Mouse (Mus musculus): ENCODE data around the gene Zfp318. TPM values are rescaled to one million over a fixed set of nuclear protein-coding genes. Genes with fewer than 3 reads are reported as not detected.

The Zfp318 gene
- total RNA-seq, 2 experiments from 2014 or later, result 64.7 to 67.3 TPM

GRCm38 (mm10) chr17:46444839-46445579 lies 61.5 kb downstream of the Zfp318 start:
- no peak for DNase-seq (ENCODE audit: low spot score in 2 of 2)

DNA sequence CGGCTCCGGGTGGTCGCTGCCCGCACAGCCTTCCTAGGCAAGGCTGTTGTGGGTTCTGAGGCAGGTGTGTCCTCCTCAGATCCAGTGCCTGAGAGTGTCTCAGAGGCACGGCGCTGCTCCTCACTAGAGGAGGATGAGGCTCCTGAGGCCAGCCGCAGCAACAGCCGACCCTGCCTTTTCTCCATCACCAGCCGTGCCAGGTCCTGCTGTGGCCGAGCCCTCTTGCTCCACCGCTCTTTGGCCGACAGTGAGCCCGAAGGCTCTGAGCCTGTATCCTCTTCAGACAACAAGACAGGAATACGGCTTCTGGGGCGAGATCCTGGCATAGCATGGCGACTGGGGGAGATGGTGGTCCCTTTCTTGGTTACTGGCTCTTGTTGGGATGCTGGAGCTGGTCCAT lies 62.7 kb downstream of the Zfp318 start:
- no peak for DNase-seq (ENCODE audit: low spot score in 2 of 2)

DNA sequence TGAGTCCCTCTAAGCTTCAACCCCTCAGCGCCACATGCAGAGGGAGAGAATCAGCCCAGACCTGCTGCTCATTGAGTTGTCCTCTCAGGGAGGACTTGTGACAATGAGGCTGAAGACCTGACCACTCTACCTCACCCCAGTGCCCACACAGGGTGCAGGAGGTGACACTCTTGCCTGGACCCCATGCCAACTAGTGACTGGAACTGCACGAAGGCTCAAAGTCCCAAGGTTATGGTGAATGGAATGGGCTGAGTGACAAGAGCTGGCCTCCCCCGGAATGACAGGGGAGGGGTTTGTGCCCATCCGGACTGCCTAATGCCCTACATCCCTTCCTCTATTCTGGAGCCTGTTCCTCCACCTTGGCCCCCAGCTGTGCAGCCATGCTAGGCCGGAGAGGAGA lies 69.2 kb downstream of the Zfp318 start:
- DNase-seq (ENCODE audit: low spot score in 2 of 2), result no peak

- no peak for DNase-seq (ENCODE audit: low spot score in 2 of 2)
Measured at GRCm38 (mm10) chr17:46453302-46453948, 69.9 kb downstream of the Zfp318 start.

GRCm38 (mm10) chr17:46453970-46454411 lies 70.5 kb downstream of the Zfp318 start:
- DNase-seq (ENCODE audit: low spot score in 2 of 2), result no peak

DNA sequence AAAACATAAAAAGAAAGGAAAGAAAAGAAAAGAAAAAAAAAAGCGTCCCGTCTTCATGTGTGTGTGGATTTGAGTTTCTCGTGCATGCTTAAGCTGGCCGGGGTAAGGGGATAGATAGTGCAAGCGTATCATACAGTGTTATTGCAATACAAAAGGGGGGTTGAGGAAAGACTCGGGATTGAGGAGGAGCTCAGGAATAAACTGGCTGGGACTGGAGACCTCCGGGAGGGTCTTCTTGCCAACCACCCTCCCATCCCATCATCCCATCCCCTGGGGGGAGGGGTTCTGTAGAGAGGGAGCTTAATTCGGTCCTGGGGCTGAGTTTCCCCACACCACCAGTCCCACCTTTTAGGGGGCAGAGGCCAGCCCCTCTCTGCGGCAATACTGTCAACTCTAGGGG lies 71.0 kb downstream of the Zfp318 start:
- no peak for DNase-seq (ENCODE audit: low spot score in 2 of 2)

DNA sequence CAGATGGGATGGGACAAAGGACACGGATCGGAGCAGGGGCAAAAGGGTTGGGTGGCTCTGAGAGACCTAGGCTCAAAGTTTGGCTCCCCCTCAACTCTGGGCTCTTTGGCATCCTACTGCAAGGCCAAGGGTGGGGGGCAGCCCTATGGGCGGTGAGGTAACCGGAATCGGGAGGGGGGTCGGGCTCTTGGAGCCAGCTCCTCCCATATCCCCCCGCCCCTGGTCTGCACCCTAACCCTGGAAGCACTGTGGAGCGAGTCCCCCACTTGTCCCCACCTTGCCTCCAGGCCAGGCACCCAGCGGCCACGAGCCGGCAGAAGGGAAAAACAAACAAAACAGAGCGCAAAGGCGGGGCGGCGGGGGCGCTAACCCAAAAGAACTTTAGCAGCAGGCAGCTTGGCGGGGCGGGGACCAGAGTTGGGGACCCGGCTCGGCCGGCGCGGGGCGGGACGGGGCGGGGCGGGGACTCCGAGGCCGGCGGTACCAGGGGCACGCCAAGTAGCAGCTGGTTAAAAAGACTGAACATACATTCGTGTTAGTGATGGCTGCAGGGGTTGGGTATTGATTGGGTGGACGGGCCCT lies 71.7 kb downstream of the Zfp318 start:
- DNase-seq (ENCODE audit: low spot score in 2 of 2), result no peak

- no peak for DNase-seq (ENCODE audit: low spot score in 2 of 2)
Measured at GRCm38 (mm10) chr17:46457791-46458190, 74.3 kb downstream of the Zfp318 start.

- DNase-seq (ENCODE audit: low spot score in 2 of 2), result no peak
Measured at GRCm38 (mm10) chr17:46458439-46458838, 74.9 kb downstream of the Zfp318 start.

DNA sequence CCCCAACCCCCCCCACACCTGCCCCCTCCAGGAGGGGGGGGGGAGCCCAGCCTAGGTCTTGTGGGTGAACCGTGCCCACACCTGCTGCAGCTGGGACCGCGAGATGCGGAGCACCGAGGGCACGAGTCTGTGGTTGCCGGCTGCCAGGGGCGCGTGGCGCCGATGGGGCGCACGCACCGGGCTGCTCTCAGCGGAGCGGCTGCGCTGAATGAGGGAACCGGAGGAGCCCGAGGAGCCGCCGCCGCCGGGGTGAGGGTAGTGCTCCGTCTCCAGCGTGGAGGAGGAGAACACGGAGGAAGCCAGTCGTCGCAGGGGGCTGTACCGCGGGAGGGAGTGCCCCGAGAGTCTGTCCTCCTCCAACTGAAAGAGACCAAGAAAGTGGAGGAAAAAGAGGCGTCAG lies 77.1 kb downstream of the Zfp318 start:
- no peak for DNase-seq (ENCODE audit: low spot score in 2 of 2)

DNA sequence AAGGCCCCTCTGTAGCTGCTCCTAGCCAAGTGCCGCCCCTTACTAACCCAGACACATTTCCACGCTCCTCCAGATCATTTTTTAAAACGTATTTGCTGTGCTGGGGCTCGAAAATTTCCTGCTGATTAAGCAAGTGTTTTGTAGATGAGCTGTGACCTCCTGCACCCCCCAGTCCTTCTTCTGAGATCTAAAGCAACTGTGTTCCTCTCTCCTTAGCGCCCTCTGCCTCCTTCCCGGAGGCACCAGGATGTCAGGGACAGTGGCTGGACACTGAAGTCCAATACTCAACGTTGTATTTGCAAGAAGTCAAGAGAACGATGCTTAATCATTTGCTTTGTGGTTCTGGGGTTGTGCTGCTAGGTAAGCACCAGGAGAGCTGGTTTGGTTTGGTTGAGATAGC lies 77.8 kb downstream of the Zfp318 start:
- no peak for DNase-seq (ENCODE audit: low spot score in 2 of 2)

DNA sequence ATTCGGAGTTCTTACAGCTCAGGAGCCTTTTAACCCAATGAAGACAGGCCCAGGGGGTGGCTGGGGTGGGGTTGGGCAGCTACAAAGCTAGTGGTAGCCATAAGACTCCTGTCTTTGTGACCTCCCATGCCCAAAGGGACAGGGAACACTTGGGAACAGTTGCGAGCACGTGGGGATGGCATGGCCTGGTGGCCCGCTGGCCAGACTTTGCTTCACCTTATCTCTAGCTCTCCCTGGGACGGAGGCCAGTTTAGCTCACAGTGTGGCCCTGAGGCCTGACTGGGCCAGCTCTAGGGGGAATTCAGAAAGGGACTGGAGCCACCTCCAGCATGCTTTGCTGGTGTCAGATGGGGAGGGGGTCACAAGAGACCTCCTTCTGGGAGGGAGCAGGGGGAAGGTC lies 78.7 kb downstream of the Zfp318 start:
- no peak for DNase-seq (ENCODE audit: low spot score in 2 of 2)

DNA sequence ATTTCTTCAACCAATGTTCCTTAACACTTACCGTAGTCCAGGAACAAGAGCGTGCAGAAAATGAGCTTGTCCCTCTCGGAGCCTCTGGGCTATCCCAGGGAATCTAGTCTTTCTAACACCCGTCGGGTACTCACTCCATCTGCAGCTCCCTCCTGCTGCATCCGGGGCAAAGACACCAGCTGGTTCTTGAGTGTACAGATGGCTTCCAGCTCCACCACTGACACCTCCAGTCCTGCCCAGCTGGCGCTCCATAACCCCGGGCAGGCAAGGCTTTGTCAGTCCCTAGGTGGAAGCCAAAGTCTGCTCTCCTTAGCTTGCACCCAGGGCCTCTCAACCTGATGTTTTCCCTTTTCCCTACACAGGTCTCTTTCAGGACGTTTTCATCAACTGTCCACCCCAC lies 84.3 kb downstream of the Zfp318 start:
- DNase-seq (ENCODE audit: low spot score in 2 of 2), result peak; percentile 31 to 42

Other genes starting within 250 kb of the Zfp318 start
- gene Rsph9, start 239.5 kb upstream of the Zfp318 start, total RNA-seq (2021), result 10 to 100 TPM; 27.4 to 28.5 TPM
- gene Mad2l1bp, start 230.2 kb upstream of the Zfp318 start, total RNA-seq (2021), result 10 to 100 TPM in 1 of 2 experiments, 1 to 10 TPM in 1; 9.0 to 11.3 TPM
- 100 to 1,000 TPM; 100 to 107 TPM for gene Gtpbp2, start 222.7 kb upstream of the Zfp318 start, total RNA-seq (2021)
- gene Polh, start 181.1 kb upstream of the Zfp318 start, total RNA-seq (2021), result 1 to 10 TPM; 6.2 to 6.9 TPM
- gene Xpo5, start 180.9 kb upstream of the Zfp318 start, total RNA-seq (2021), result 10 to 100 TPM; 43.8 to 44.4 TPM
- gene Polr1c, start 135.7 kb upstream of the Zfp318 start, total RNA-seq (2021), result 10 to 100 TPM; 35.0 to 35.9 TPM
- 10 to 100 TPM; 81.9 to 91.9 TPM for gene Yipf3, start 135.7 kb upstream of the Zfp318 start, total RNA-seq (2021)
- gene Lrrc73, start 130.2 kb upstream of the Zfp318 start, total RNA-seq (2021), result 10 to 100 TPM; 76.9 to 83.1 TPM
- gene Tjap1, start 100.7 kb upstream of the Zfp318 start, total RNA-seq (2021), result 10 to 100 TPM; 43.4 to 49.2 TPM
- 10 to 100 TPM; 44.1 to 50.9 TPM for gene Dlk2, start 86.3 kb upstream of the Zfp318 start, total RNA-seq (2021)
- 10 to 100 TPM; 10.2 to 10.3 TPM for gene Abcc10, start 55.4 kb upstream of the Zfp318 start, total RNA-seq (2021)
- 1 to 10 TPM; 2.8 to 4.1 TPM for gene Crip3, start 45.2 kb downstream of the Zfp318 start, total RNA-seq (2021)
- under 1 TPM; 0.19 to 0.39 TPM for gene Slc22a7, start 54.7 kb downstream of the Zfp318 start, total RNA-seq (2021)
- gene Ttbk1, start 103.9 kb downstream of the Zfp318 start, total RNA-seq (2021), result 100 to 1,000 TPM; 123 to 125 TPM
- 1 to 10 TPM; 5.7 TPM for gene Dnph1, start 113.0 kb downstream of the Zfp318 start, total RNA-seq (2021)
- gene Cul9, start 162.7 kb downstream of the Zfp318 start, total RNA-seq (2021), result 10 to 100 TPM; 42.7 to 43.9 TPM
- gene Srf, start 172.4 kb downstream of the Zfp318 start, total RNA-seq (2021), result 10 to 100 TPM; 62.7 to 65.5 TPM
- gene Ptk7, start 245.8 kb downstream of the Zfp318 start, total RNA-seq (2021), result 10 to 100 TPM; 11.2 to 11.4 TPM